Mouse (Mus musculus): ENCODE data around the gene Nrcam. TPM values are rescaled to one million over a fixed set of nuclear protein-coding genes. Genes with fewer than 3 reads are reported as not detected.

The Nrcam gene
- polyA plus RNA-seq, 1 experiment = 0.32 TPM

GRCm38 (mm10) chr12:44304869-44305268 is 23.8 kb upstream of the Nrcam start:
- 94% methylated on average over 5 of the region's 5 CpGs for WGBS
- H3K27ac ChIP-seq (ENCODE audit: control insufficient read depth, insufficient read depth, low read depth, low read length, poor library complexity) = no peak overlapping the region
- no peaks in the 10 kb centered on the region for H3K4me1 ChIP-seq (ENCODE audit: control insufficient read depth, insufficient read depth, low read length)
- H3K4me3 ChIP-seq (replicated peaks; ENCODE audit: control insufficient read depth, low read depth, low read length) = no peak overlapping the region
- no peak for TF ChIP-seq CTCF (IDR thresholded peaks at IDR 0.05; ENCODE audit: control insufficient read depth, insufficient read depth, low read length)
- no peak for TF ChIP-seq POLR2A (IDR thresholded peaks at IDR 0.05; ENCODE audit: borderline replicate concordance, control insufficient read depth, low read depth, low read length)

GRCm38 (mm10) chr12:44308221-44308620 is 20.5 kb upstream of the Nrcam start:
- Histone ChIP-seq H3K4me3 (replicated peaks; ENCODE audit: control insufficient read depth, low read depth, low read length) (no peak overlapping the region), H3K4me1 (ENCODE audit: control insufficient read depth, insufficient read depth, low read length) (no peaks in the 10 kb centered on the region), H3K27ac (ENCODE audit: control insufficient read depth, insufficient read depth, low read depth, low read length, poor library complexity) (no peak overlapping the region)
- no peak for TF ChIP-seq POLR2A (IDR thresholded peaks at IDR 0.05; ENCODE audit: borderline replicate concordance, control insufficient read depth, low read depth, low read length)
- TF ChIP-seq CTCF (IDR thresholded peaks at IDR 0.05; ENCODE audit: control insufficient read depth, insufficient read depth, low read length) = no peak
- WGBS = 74% methylated on average over 3 of the region's 3 CpGs

- Histone ChIP-seq H3K4me3 (replicated peaks; ENCODE audit: control insufficient read depth, low read depth, low read length) (no peak overlapping the region), H3K4me1 (ENCODE audit: control insufficient read depth, insufficient read depth, low read length) (no peaks in the 10 kb centered on the region), H3K27ac (ENCODE audit: control insufficient read depth, insufficient read depth, low read depth, low read length, poor library complexity) (no peak overlapping the region)
- 85% methylated on average over 2 of the region's 2 CpGs for WGBS
- no peak for TF ChIP-seq CTCF (IDR thresholded peaks at IDR 0.05; ENCODE audit: control insufficient read depth, insufficient read depth, low read length)
Measured at GRCm38 (mm10) chr12:44315212-44315611, 13.5 kb upstream of the Nrcam start.

- H3K27ac ChIP-seq (ENCODE audit: control insufficient read depth, insufficient read depth, low read depth, low read length, poor library complexity) = no peak overlapping the region
- H3K4me1 ChIP-seq (ENCODE audit: control insufficient read depth, insufficient read depth, low read length) = no peaks in the 10 kb centered on the region
- TF ChIP-seq CTCF (IDR thresholded peaks at IDR 0.05; ENCODE audit: control insufficient read depth, insufficient read depth, low read length) (no peak), POLR2A (IDR thresholded peaks at IDR 0.05; ENCODE audit: borderline replicate concordance, control insufficient read depth, low read depth, low read length) (no peak)
- no peak overlapping the region for H3K4me3 ChIP-seq (replicated peaks; ENCODE audit: control insufficient read depth, low read depth, low read length)
Measured at GRCm38 (mm10) chr12:44325091-44325490, 3.6 kb upstream of the Nrcam start.

- 48% methylated on average over 6 of the region's 6 CpGs for WGBS
- no peak for TF ChIP-seq POLR2A (IDR thresholded peaks at IDR 0.05; ENCODE audit: borderline replicate concordance, control insufficient read depth, low read depth, low read length)
- no peak for TF ChIP-seq CTCF (IDR thresholded peaks at IDR 0.05; ENCODE audit: control insufficient read depth, insufficient read depth, low read length)
- no peak overlapping the region for H3K4me3 ChIP-seq (replicated peaks; ENCODE audit: control insufficient read depth, low read depth, low read length)
- no peaks in the 10 kb centered on the region for H3K4me1 ChIP-seq (ENCODE audit: control insufficient read depth, insufficient read depth, low read length)
- H3K27ac ChIP-seq (ENCODE audit: control insufficient read depth, insufficient read depth, low read depth, low read length, poor library complexity) = no peak overlapping the region
Measured at GRCm38 (mm10) chr12:44327452-44327851, 1.2 kb upstream of the Nrcam start.

- Histone ChIP-seq H3K4me1 (ENCODE audit: control insufficient read depth, insufficient read depth, low read length) (no peaks in the 10 kb centered on the region), H3K4me3 (replicated peaks; ENCODE audit: control insufficient read depth, low read depth, low read length) (no peak overlapping the region), H3K27ac (ENCODE audit: control insufficient read depth, insufficient read depth, low read depth, low read length, poor library complexity) (no peak overlapping the region)
- TF ChIP-seq CTCF (IDR thresholded peaks at IDR 0.05; ENCODE audit: control insufficient read depth, insufficient read depth, low read length) (no peak), POLR2A (IDR thresholded peaks at IDR 0.05; ENCODE audit: borderline replicate concordance, control insufficient read depth, low read depth, low read length) (no peak)
- 1% methylated on average over 61 of the region's 61 CpGs for WGBS
Measured at GRCm38 (mm10) chr12:44329316-44330215, 881 bp downstream of the Nrcam start.

- H3K27ac ChIP-seq (ENCODE audit: control insufficient read depth, insufficient read depth, low read depth, low read length, poor library complexity) = no peak overlapping the region
- no peaks in the 10 kb centered on the region for H3K4me1 ChIP-seq (ENCODE audit: control insufficient read depth, insufficient read depth, low read length)
- H3K4me3 ChIP-seq (replicated peaks; ENCODE audit: control insufficient read depth, low read depth, low read length) = no peak overlapping the region
- 4% methylated on average over 9 of the region's 9 CpGs for WGBS
- TF ChIP-seq POLR2A (IDR thresholded peaks at IDR 0.05; ENCODE audit: borderline replicate concordance, control insufficient read depth, low read depth, low read length) = no peak
- TF ChIP-seq CTCF (IDR thresholded peaks at IDR 0.05; ENCODE audit: control insufficient read depth, insufficient read depth, low read length) = no peak
Measured at GRCm38 (mm10) chr12:44330216-44330719, 1.6 kb downstream of the Nrcam start.

GRCm38 (mm10) chr12:44337136-44337640 is 8.5 kb downstream of the Nrcam start:
- Histone ChIP-seq H3K4me3 (replicated peaks; ENCODE audit: control insufficient read depth, low read depth, low read length) (no peak overlapping the region), H3K4me1 (ENCODE audit: control insufficient read depth, insufficient read depth, low read length) (no peaks in the 10 kb centered on the region), H3K27ac (ENCODE audit: control insufficient read depth, insufficient read depth, low read depth, low read length, poor library complexity) (no peak overlapping the region)
- 80% methylated on average over 2 of the region's 2 CpGs for WGBS
- no peak for TF ChIP-seq CTCF (IDR thresholded peaks at IDR 0.05; ENCODE audit: control insufficient read depth, insufficient read depth, low read length)

All from bone marrow, adult 2 months (tissue).